Mouse (Mus musculus): ENCODE measurements at regions not wholly inside any gene's neighbourhood (a gene's known extent, or its start where the extent isn't known, plus 50 kb on each side); places are given as distances from the start of the nearest gene placed in this dataset.

DNA sequence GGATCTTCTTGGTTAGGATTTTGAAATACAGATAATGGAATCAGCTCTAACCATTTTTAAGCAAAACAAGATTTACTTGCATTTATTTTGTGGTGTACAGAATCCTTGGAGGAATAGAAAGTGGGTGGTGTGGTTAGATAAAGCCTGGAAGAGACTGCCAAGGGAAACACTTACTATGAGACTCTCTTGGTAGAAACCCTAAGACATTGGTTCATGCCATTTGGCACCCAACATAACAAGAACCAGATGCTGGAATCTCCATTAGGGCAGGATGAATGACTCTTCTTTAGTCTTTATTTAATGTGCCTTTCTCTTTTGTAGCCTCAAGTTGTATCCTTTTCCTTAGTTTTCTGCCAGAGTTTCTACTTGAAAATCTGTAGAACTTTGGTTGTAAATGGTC, 230.0 kb downstream of the Gm28710 start:
- no peak overlapping the region for H3K27ac ChIP-seq (ENCODE audit: insufficient read depth, low read length)
- TF ChIP-seq POLR2A (IDR thresholded peaks at IDR 0.05; ENCODE audit: extremely low read depth, insufficient read depth, low read length) (no peak), CTCF (IDR thresholded peaks at IDR 0.05; ENCODE audit: extremely low read depth, insufficient read depth, low read length) (no peak)
- H3K4me1 ChIP-seq (ENCODE audit: control insufficient read depth, insufficient read depth, low read length): no peaks in the 10 kb centered on the region
- no peak overlapping the region for H3K4me3 ChIP-seq (ENCODE audit: insufficient read depth, low read length)

DNA sequence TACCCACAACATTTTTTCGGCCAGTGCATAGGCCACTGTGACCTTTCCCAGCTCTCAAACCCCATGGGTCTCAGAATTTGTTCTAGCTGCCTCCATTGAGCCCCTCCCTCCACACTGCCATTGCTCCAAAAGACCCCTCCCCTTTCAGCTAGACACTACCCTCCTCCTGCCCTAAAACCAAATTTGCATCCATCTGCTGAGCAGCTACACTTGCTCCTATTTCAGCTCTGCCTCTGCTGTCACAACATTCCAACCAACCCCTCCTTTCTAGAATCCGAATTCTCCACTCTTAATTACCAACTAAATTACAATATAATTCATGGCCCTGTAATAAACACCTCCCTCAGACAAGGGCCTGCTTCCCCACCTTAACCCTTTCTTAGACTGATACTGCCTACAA, 262.3 kb downstream of the Gm28710 start:
- TF ChIP-seq CTCF (IDR thresholded peaks at IDR 0.05; ENCODE audit: extremely low read depth, insufficient read depth, low read length) (no peak), POLR2A (IDR thresholded peaks at IDR 0.05; ENCODE audit: extremely low read depth, insufficient read depth, low read length) (no peak)
- Histone ChIP-seq H3K4me3 (ENCODE audit: insufficient read depth, low read length) (no peak overlapping the region), H3K27ac (ENCODE audit: insufficient read depth, low read length) (no peak overlapping the region), H3K4me1 (ENCODE audit: control insufficient read depth, insufficient read depth, low read length) (no peaks in the 10 kb centered on the region)

DNA sequence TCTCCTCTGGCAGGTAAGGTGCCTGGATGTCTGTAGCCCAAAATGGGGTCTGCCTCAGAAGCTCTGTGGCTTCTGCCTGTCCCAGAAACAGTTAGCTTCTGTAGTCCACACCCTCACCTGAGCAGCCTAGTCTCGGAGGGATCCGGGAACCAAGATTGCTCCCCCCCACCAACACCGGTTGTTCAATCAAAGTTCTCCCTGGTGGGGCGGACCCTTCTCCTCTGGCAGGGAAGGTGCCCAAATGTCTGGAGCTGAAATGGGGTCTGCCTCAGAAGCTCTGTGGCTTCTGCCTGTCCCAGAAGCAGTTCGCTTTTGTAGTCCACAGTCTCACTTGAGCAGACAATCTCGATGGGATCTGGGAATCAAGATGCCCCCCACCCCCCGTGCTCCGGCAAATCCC, 273.0 kb downstream of the Gm28710 start:
- H3K4me1 ChIP-seq (ENCODE audit: control insufficient read depth, insufficient read depth, low read length): no peaks in the 10 kb centered on the region
- no peak overlapping the region for H3K4me3 ChIP-seq (ENCODE audit: insufficient read depth, low read length)
- no peak overlapping the region for H3K27ac ChIP-seq (ENCODE audit: insufficient read depth, low read length)
- TF ChIP-seq POLR2A (IDR thresholded peaks at IDR 0.05; ENCODE audit: extremely low read depth, insufficient read depth, low read length) (no peak), CTCF (IDR thresholded peaks at IDR 0.05; ENCODE audit: extremely low read depth, insufficient read depth, low read length) (no peak)

DNA sequence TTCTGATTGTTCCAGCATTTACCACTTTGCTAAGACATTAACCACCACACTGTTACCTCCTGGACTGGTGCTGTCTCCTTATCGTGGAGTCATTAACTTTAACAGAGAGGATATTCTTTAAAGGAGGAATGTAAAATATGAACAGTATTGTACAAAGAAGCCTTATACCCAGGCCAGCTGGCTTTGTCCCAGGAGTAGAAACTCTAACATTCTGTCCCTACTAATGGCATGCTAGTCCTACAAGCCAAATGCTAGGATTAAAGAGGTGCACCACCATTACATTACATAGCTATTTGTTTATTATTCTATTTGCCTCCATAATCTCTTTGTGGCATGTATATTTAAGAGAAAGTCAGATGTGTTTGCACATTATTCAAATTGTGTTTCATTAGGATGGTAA, 288.8 kb downstream of the Gm28710 start:
- Histone ChIP-seq H3K4me3 (ENCODE audit: insufficient read depth, low read length) (no peak overlapping the region), H3K27ac (ENCODE audit: insufficient read depth, low read length) (no peak overlapping the region), H3K4me1 (ENCODE audit: control insufficient read depth, insufficient read depth, low read length) (no peaks in the 10 kb centered on the region)
- TF ChIP-seq POLR2A (IDR thresholded peaks at IDR 0.05; ENCODE audit: extremely low read depth, insufficient read depth, low read length) (no peak), CTCF (IDR thresholded peaks at IDR 0.05; ENCODE audit: extremely low read depth, insufficient read depth, low read length) (no peak)

GRCm38 (mm10) chr5:17111556-17111955, 261.4 kb upstream of the Speer4f2 start:
- TF ChIP-seq CTCF (IDR thresholded peaks at IDR 0.05; ENCODE audit: extremely low read depth, insufficient read depth, low read length) (no peak), POLR2A (IDR thresholded peaks at IDR 0.05; ENCODE audit: extremely low read depth, insufficient read depth, low read length) (no peak)
- Histone ChIP-seq H3K4me1 (ENCODE audit: control insufficient read depth, insufficient read depth, low read length) (no peaks in the 10 kb centered on the region), H3K4me3 (ENCODE audit: insufficient read depth, low read length) (no peak overlapping the region), H3K27ac (ENCODE audit: insufficient read depth, low read length) (no peak overlapping the region)

DNA sequence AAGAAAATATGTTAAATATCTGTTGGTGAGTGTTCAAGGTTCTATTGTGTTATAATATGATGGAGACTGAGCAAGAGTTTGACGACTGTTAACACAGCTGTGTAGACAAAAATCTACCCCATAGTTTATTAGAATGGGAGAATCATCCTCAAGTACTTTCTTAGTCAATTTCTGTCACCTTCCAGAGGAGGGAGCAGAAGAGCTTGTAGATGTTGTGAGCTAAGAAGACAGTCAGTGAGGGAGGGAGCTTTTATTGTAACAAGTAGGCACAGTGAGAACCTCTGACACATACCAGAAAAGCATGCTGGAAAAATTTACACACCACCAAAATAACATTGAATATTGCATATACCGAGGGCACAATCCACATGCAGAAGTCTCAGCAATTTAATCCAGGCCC, 261.0 kb upstream of the Speer4f2 start:
- no peaks in the 10 kb centered on the region for H3K4me1 ChIP-seq (ENCODE audit: control insufficient read depth, insufficient read depth, low read length)
- TF ChIP-seq CTCF (IDR thresholded peaks at IDR 0.05; ENCODE audit: extremely low read depth, insufficient read depth, low read length): peak; percentile 37; the same call in 1 of the 2 replicates
- TF ChIP-seq POLR2A (IDR thresholded peaks at IDR 0.05; ENCODE audit: extremely low read depth, insufficient read depth, low read length): no peak
- no peak overlapping the region for H3K27ac ChIP-seq (ENCODE audit: insufficient read depth, low read length)
- no peak overlapping the region for H3K4me3 ChIP-seq (ENCODE audit: insufficient read depth, low read length)

DNA sequence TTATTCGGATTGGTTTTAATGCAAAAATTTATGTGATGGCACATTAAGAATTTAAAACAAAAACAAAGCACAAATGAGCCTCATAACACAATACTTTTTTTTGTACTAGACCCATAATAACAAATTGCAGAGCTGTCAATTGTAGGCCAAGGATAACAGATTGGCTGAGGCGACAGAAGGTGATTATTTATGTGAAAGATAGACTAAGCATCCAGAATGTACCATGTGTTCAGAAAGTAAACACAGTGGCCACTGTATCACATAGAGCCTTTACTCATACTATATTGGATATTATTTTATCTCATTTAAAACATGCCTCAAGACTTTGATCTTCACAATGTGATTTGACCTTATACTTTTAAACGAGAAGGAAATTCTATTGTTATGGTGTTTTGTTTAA, 257.9 kb upstream of the Speer4f2 start:
- no peak for TF ChIP-seq POLR2A (IDR thresholded peaks at IDR 0.05; ENCODE audit: extremely low read depth, insufficient read depth, low read length)
- no peak for TF ChIP-seq CTCF (IDR thresholded peaks at IDR 0.05; ENCODE audit: extremely low read depth, insufficient read depth, low read length)
- Histone ChIP-seq H3K27ac (ENCODE audit: insufficient read depth, low read length) (no peak overlapping the region), H3K4me3 (ENCODE audit: insufficient read depth, low read length) (no peak overlapping the region), H3K4me1 (ENCODE audit: control insufficient read depth, insufficient read depth, low read length) (no peaks in the 10 kb centered on the region)

DNA sequence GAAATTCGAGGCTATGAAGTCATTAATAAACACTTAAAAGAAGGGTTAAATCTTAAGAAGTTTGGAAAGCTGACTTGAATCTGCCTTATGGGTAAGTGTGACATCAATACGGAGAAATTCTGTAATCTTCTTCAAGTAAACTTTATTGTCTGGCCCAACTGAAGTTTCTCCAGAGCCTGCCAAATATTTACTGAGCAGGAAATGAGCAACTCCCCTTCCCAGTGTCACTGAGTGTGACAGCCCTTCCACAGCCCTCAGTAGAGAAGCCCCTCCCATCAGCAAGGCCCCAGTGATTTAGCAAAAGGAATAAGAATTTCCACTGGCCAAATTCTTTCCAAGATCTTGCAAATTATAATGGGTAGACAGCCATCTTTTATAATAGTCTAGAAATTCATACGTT, 256.9 kb upstream of the Speer4f2 start:
- TF ChIP-seq CTCF (IDR thresholded peaks at IDR 0.05; ENCODE audit: extremely low read depth, insufficient read depth, low read length) (no peak), POLR2A (IDR thresholded peaks at IDR 0.05; ENCODE audit: extremely low read depth, insufficient read depth, low read length) (no peak)
- Histone ChIP-seq H3K4me3 (ENCODE audit: insufficient read depth, low read length) (no peak overlapping the region), H3K27ac (ENCODE audit: insufficient read depth, low read length) (no peak overlapping the region)

DNA sequence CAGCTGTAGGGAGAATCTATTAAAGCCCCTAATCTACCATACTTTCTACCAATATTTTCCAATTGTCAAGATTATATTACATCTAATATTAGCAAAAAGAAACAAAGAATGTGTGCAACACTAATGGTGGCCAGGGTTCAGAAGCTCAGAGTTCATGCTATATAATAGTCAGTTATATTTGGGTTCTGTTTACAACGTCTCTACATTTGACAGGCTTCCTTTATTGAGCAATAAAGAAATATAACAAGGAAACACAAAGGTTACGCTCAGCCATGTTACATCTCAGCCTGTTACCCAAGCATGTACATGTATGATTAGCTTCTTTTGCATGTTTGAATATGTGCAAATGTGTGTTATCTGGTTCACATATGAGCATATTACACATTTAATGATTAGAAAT, 247.7 kb upstream of the Speer4f2 start:
- no peak overlapping the region for H3K27ac ChIP-seq (ENCODE audit: insufficient read depth, low read length)
- no peaks in the 10 kb centered on the region for H3K4me1 ChIP-seq (ENCODE audit: control insufficient read depth, insufficient read depth, low read length)
- no peak overlapping the region for H3K4me3 ChIP-seq (ENCODE audit: insufficient read depth, low read length)
- TF ChIP-seq CTCF (IDR thresholded peaks at IDR 0.05; ENCODE audit: extremely low read depth, insufficient read depth, low read length): no peak
- no peak for TF ChIP-seq POLR2A (IDR thresholded peaks at IDR 0.05; ENCODE audit: extremely low read depth, insufficient read depth, low read length)

More for the DNA sequence above, 256.9 kb upstream of the Speer4f2 start:
- no peaks in the 10 kb centered on the region for H3K4me1 ChIP-seq (ENCODE audit: control insufficient read depth, insufficient read depth, low read length)

GRCm38 (mm10) chr5:17127501-17127900, 245.5 kb upstream of the Speer4f2 start:
- H3K4me1 ChIP-seq (ENCODE audit: control insufficient read depth, insufficient read depth, low read length): no peaks in the 10 kb centered on the region
- TF ChIP-seq CTCF (IDR thresholded peaks at IDR 0.05; ENCODE audit: extremely low read depth, insufficient read depth, low read length): no peak
- TF ChIP-seq POLR2A (IDR thresholded peaks at IDR 0.05; ENCODE audit: extremely low read depth, insufficient read depth, low read length): no peak
- H3K4me3 ChIP-seq (ENCODE audit: insufficient read depth, low read length): no peak overlapping the region
- H3K27ac ChIP-seq (ENCODE audit: insufficient read depth, low read length): no peak overlapping the region

- Histone ChIP-seq H3K4me1 (ENCODE audit: control insufficient read depth, insufficient read depth, low read length) (no peaks in the 10 kb centered on the region), H3K27ac (ENCODE audit: insufficient read depth, low read length) (no peak overlapping the region), H3K4me3 (ENCODE audit: insufficient read depth, low read length) (no peak overlapping the region)
- TF ChIP-seq CTCF (IDR thresholded peaks at IDR 0.05; ENCODE audit: extremely low read depth, insufficient read depth, low read length): no peak
- TF ChIP-seq POLR2A (IDR thresholded peaks at IDR 0.05; ENCODE audit: extremely low read depth, insufficient read depth, low read length): no peak
These were observed 237.5 kb upstream of the Speer4f2 start for GRCm38 (mm10) chr5:17135489-17135888.
